16 mouse cellular contexts compared by ENCODE assay signal in genomic region chr15:91033529-91033928, GRCm38 (mm10). TPM values are rescaled to one million over a fixed set of nuclear protein-coding genes. Genes with fewer than 3 reads are reported as not detected.
"Had no signal": no experiment of that assay in that cellular context is flagged by ENCODE, and none has a peak within 500 bp of the region (broad histone marks: within the 10 kb centered on the region; RNA-seq: fewer than 3 reads in every experiment).

No protein-coding gene starts in this region.

- H3K9ac ChIP-seq: neural tube, embryonic 15.5 days; stomach, embryonic 15.5 days had no signal

- H3K27me3 ChIP-seq: neural tube, embryonic 15.5 days; stomach, embryonic 15.5 days had no signal

- H3K27ac ChIP-seq: neural tube, embryonic 15.5 days; stomach, embryonic 15.5 days; stomach, postnatal 0 days had no signal

- H3K9me3 ChIP-seq: neural tube, embryonic 15.5 days; stomach, embryonic 15.5 days had no signal

- H3K36me3 ChIP-seq: neural tube, embryonic 15.5 days; stomach, embryonic 15.5 days had no signal

- H3K4me2 ChIP-seq: neural tube, embryonic 15.5 days; stomach, embryonic 15.5 days had no signal

- H3K4me3 ChIP-seq: neural tube, embryonic 15.5 days; stomach, embryonic 15.5 days had no signal

- DNase-seq: retina, postnatal 1 day; right cerebral cortex, adult 18-20 months; right cerebral cortex, postnatal 14 days; right cerebral cortex, postnatal 25 days; right cerebral cortex, postnatal 4 days; spleen, adult 18-20 months; thymus, adult 18-20 months; thymus, adult 2 months; thymus, postnatal 14 days; thymus, postnatal 25 days; thymus, postnatal 36 days; thymus, postnatal 4 days had no signal

- H3K4me1 ChIP-seq: stomach, embryonic 15.5 days had no signal

RNA-seq across cellular contexts. Expression of gene Kif21a, which starts 16.2 kb away (rescaled TPM):
- total RNA-seq: neutrophil, adult 5-6 weeks had no signal
